Mouse (Mus musculus): ENCODE measurements at regions not wholly inside any gene's neighbourhood (a gene's known extent, or its start where the extent isn't known, plus 50 kb on each side); places are given as distances from the start of the nearest gene placed in this dataset.
A peak's percentile ranks its signal among the peaks of the same experiment; 100 is the strongest.

DNA sequence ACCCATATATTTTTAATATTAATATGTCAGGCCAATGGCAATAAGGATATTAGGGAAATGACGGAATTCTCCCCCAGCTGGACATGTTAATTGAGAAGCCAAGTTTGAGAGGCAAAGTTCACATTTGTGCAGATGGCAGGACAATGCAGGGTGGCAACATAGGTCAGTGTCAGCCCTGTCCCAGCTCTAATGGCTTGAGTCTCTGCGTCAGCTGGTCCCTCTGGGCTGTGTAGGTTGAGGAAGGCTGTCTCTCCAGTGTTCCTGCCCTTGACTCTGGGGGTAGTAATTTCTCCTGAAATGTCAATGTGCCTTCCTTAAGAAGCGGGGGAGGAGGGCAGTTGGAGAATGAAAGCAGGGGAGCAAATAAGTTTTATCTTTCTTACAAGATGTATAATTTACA, 390.2 kb downstream of the Nr2f2 start:
- H3K27ac ChIP-seq (ENCODE audit: low read length), result no peak overlapping the region
- no peaks in the 10 kb centered on the region for H3K27me3 ChIP-seq (ENCODE audit: control insufficient read depth, insufficient read depth, low read length)
- 82% methylated on average over 3 of the region's 3 CpGs for WGBS
- H3K4me1 ChIP-seq (ENCODE audit: control insufficient read depth, insufficient read depth, low read length), result no peaks in the 10 kb centered on the region
- no peak for ATAC-seq (ENCODE audit: insufficient read depth, low FRiP score)
- no peaks in the 10 kb centered on the region for H3K9me3 ChIP-seq (replicated peaks; ENCODE audit: control insufficient read depth, low read length)
- no peaks in the 10 kb centered on the region for H3K36me3 ChIP-seq (ENCODE audit: control insufficient read depth, insufficient read depth, low read length)
- H3K9ac ChIP-seq (ENCODE audit: low read length), result no peak overlapping the region
- no peak overlapping the region for H3K4me3 ChIP-seq (replicated peaks; ENCODE audit: low read length)
- H3K4me2 ChIP-seq (ENCODE audit: low read depth, low read length), result no peak overlapping the region

DNA sequence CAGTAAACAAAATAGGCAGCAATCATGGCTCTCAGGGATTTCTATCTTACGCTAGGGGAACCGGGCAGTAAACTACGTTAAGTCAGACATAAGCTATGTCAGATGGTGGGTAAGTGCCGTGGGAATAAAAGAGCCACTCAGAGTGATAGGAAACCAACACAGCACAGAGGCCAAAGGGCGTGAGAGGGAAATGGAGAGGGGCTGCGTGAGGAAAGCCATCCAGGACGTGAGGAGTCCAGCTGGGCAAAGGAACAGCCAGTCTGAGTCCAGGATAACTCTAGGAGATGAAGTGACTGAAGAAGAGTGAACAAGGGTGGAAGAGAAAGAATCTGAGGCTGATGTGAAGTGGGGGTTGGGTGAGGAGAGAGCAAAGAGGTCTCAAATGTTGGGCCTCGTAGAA, 402.5 kb downstream of the Nr2f2 start:
- 56% methylated on average over 8 of the region's 8 CpGs for WGBS
- Histone ChIP-seq H3K27ac (ENCODE audit: low read length) (no peak overlapping the region), H3K9me3 (replicated peaks; ENCODE audit: control insufficient read depth, low read length) (no peaks in the 10 kb centered on the region), H3K4me3 (replicated peaks; ENCODE audit: low read length) (no peak overlapping the region), H3K4me1 (ENCODE audit: control insufficient read depth, insufficient read depth, low read length) (no peaks in the 10 kb centered on the region), H3K9ac (ENCODE audit: low read length) (no peak overlapping the region), H3K36me3 (ENCODE audit: control insufficient read depth, insufficient read depth, low read length) (no peaks in the 10 kb centered on the region), H3K27me3 (ENCODE audit: control insufficient read depth, insufficient read depth, low read length) (no peaks in the 10 kb centered on the region), H3K4me2 (ENCODE audit: low read depth, low read length) (no peak overlapping the region)
- ATAC-seq (ENCODE audit: insufficient read depth, low FRiP score), result peak; percentile 33; the same call in 1 of the 2 replicates

DNA sequence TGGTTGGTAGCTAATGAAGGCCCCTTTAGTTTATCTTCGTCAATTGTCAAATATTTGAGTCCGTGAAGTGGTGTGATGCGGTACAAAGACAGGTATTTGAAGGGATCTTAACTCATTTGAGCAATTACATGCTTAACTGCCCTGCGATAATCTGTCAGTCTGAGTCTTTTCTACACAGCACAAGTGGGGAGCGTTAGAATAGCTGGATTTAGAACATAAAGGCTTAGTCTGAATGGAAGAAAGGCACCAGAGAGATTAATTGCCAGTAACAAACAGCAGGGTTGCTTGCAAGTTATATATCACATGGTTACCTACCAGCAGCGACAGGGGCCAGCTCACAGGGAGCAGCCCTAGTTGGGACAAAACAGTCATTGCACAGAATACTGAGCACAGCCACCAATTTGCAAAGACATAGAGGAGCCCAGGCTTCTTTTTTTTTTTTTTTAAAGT, 416.3 kb downstream of the Nr2f2 start:
- Histone ChIP-seq H3K27me3 (ENCODE audit: control insufficient read depth, insufficient read depth, low read length) (no peaks in the 10 kb centered on the region), H3K4me3 (replicated peaks; ENCODE audit: low read length) (no peak overlapping the region), H3K9ac (ENCODE audit: low read length) (no peak overlapping the region), H3K9me3 (replicated peaks; ENCODE audit: control insufficient read depth, low read length) (no peaks in the 10 kb centered on the region), H3K4me1 (ENCODE audit: control insufficient read depth, insufficient read depth, low read length) (no peaks in the 10 kb centered on the region), H3K4me2 (ENCODE audit: low read depth, low read length) (no peak overlapping the region), H3K27ac (ENCODE audit: low read length) (no peak overlapping the region), H3K36me3 (ENCODE audit: control insufficient read depth, insufficient read depth, low read length) (no peaks in the 10 kb centered on the region)
- 27% methylated on average over 6 of the region's 6 CpGs for WGBS
- ATAC-seq (ENCODE audit: insufficient read depth, low FRiP score), result no peak

DNA sequence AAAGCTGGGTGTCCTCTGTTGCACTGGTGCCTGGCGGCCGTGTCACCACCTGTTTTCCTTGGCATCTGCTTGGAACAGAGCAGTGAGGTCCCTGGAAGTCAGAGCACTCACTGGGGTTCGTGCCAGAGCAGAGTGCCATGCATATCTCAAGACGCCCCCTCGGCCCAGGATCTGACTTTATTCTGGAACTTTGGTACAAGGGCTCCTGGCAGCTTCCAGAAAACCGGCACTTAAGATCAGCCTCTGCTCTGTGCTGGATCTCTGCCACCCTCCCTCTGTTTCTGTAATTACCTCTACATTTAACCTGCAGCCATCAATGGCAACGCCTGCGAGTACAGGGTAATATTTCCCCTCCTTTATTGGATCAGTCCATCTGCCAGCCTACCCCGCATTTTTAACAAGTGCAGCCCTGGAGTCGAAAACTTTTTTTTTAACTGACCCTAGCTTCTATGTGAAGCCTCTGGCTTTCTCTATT, 416.9 kb downstream of the Nr2f2 start:
- Histone ChIP-seq H3K4me1 (ENCODE audit: control insufficient read depth, insufficient read depth, low read length) (no peaks in the 10 kb centered on the region), H3K4me3 (replicated peaks; ENCODE audit: low read length) (no peak overlapping the region), H3K27ac (ENCODE audit: low read length) (no peak overlapping the region), H3K4me2 (ENCODE audit: low read depth, low read length) (no peak overlapping the region), H3K36me3 (ENCODE audit: control insufficient read depth, insufficient read depth, low read length) (no peaks in the 10 kb centered on the region), H3K9ac (ENCODE audit: low read length) (no peak overlapping the region), H3K27me3 (ENCODE audit: control insufficient read depth, insufficient read depth, low read length) (no peaks in the 10 kb centered on the region), H3K9me3 (replicated peaks; ENCODE audit: control insufficient read depth, low read length) (no peaks in the 10 kb centered on the region)
- ATAC-seq (ENCODE audit: insufficient read depth, low FRiP score), result no peak
- WGBS, result 52% methylated on average over 10 of the region's 10 CpGs

DNA sequence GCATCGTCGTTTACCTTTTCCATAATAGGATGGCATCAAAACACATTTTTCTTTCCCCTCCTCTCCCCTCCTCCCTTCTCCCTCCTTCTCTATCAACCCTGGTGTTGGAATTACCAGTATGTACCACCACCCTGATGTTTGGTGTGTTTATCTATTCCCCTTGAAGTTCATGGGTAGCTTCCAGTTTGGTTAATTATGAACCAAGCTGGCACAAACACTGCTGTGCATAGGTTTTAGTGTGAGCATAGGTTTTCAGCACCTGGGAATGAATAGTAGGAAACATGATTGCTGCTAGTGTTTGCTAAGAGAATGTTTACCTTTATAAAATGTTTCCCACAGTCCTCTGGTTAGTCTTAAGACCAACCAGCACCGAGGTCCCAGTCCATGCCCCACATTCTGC, 420.1 kb downstream of the Nr2f2 start:
- H3K27me3 ChIP-seq (ENCODE audit: control insufficient read depth, insufficient read depth, low read length), result no peaks in the 10 kb centered on the region

DNA sequence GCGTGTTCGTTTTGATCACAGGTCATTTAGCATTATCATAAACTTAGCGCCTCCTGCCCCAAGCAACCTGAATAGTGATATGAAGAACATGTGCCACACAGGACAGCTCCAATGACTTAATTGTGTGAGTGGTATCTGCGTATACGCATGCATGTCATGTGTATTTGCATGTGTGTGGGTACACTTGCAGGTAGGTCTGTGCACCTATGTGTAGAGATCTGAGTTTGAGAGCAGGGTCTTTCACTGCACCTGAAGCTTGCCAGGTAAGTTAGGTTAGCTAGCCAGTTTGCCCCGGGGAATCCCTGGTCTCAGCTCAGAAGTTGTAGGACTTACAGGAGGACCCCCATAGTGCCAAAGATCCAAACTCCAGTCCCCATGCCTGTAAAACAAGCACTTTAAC, 424.7 kb downstream of the Nr2f2 start:
- Histone ChIP-seq H3K4me3 (replicated peaks; ENCODE audit: low read length) (no peak overlapping the region), H3K27me3 (ENCODE audit: control insufficient read depth, insufficient read depth, low read length) (no peaks in the 10 kb centered on the region), H3K9me3 (replicated peaks; ENCODE audit: control insufficient read depth, low read length) (no peaks in the 10 kb centered on the region), H3K4me1 (ENCODE audit: control insufficient read depth, insufficient read depth, low read length) (no peaks in the 10 kb centered on the region), H3K27ac (ENCODE audit: low read length) (no peak overlapping the region), H3K36me3 (ENCODE audit: control insufficient read depth, insufficient read depth, low read length) (no peaks in the 10 kb centered on the region), H3K9ac (ENCODE audit: low read length) (no peak overlapping the region), H3K4me2 (ENCODE audit: low read depth, low read length) (no peak overlapping the region)
- no peak for ATAC-seq (ENCODE audit: insufficient read depth, low FRiP score)
- WGBS, result 89% methylated on average over 6 of the region's 6 CpGs

More for the DNA sequence above, 420.1 kb downstream of the Nr2f2 start:
- Histone ChIP-seq H3K4me2 (ENCODE audit: low read depth, low read length) (no peak overlapping the region), H3K9me3 (replicated peaks; ENCODE audit: control insufficient read depth, low read length) (no peaks in the 10 kb centered on the region), H3K4me1 (ENCODE audit: control insufficient read depth, insufficient read depth, low read length) (no peaks in the 10 kb centered on the region), H3K36me3 (ENCODE audit: control insufficient read depth, insufficient read depth, low read length) (no peaks in the 10 kb centered on the region), H3K9ac (ENCODE audit: low read length) (no peak overlapping the region), H3K27ac (ENCODE audit: low read length) (no peak overlapping the region), H3K4me3 (replicated peaks; ENCODE audit: low read length) (no peak overlapping the region)
- no peak for ATAC-seq (ENCODE audit: insufficient read depth, low FRiP score)
- WGBS, result 49% methylated on average over 3 of the region's 3 CpGs

DNA sequence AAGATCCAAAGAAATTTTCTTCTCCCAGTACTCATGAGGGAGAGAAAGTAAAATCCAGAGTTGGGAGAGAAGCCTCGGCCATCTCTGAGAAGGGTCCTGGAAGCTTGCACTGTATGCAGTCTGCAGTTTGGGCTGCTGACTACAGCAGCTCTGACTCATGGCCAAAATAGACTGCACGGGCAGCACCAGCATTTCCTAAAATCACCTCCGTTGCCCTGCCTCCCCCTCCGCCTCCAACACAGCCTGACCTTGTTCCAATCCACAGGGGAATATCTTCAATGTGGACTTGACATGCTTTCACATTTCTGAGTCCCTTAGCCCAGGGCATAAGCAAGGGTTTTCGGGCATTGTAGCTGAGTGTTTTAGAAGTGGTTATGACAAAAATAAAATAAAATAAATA, 441.3 kb downstream of the Nr2f2 start:
- no peak overlapping the region for H3K9ac ChIP-seq (ENCODE audit: low read length)
- ATAC-seq (ENCODE audit: insufficient read depth, low FRiP score), result no peak
- WGBS, result 84% methylated on average over 5 of the region's 5 CpGs
- H3K4me3 ChIP-seq (replicated peaks; ENCODE audit: low read length), result no peak overlapping the region
- no peak overlapping the region for H3K4me2 ChIP-seq (ENCODE audit: low read depth, low read length)
- H3K9me3 ChIP-seq (replicated peaks; ENCODE audit: control insufficient read depth, low read length), result no peaks in the 10 kb centered on the region
- H3K27ac ChIP-seq (ENCODE audit: low read length), result no peak overlapping the region
- H3K27me3 ChIP-seq (ENCODE audit: control insufficient read depth, insufficient read depth, low read length), result no peaks in the 10 kb centered on the region
- no peaks in the 10 kb centered on the region for H3K4me1 ChIP-seq (ENCODE audit: control insufficient read depth, insufficient read depth, low read length)
- H3K36me3 ChIP-seq (ENCODE audit: control insufficient read depth, insufficient read depth, low read length), result no peaks in the 10 kb centered on the region

DNA sequence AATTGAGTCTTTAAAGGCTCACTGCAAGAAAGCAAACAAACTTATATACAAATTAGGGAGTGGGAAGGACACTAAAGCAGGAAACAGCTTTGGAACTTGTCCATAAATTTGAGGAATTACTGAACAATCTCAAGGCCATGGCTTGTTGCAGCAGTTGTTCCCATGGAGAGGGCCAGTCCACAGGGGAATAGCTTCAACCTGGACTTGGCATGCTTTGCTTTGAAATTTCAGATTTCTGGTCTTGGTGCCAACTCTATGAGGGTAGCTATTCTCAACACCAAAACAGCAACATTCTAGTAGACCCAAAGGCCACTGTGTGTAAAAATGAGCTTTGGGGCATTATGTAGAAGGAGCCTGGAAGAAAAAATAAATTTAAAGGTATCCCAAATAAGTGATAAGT, 442.0 kb downstream of the Nr2f2 start:
- no peak overlapping the region for H3K4me3 ChIP-seq (replicated peaks; ENCODE audit: low read length)
- no peak overlapping the region for H3K27ac ChIP-seq (ENCODE audit: low read length)
- H3K9ac ChIP-seq (ENCODE audit: low read length), result no peak overlapping the region
- no peaks in the 10 kb centered on the region for H3K36me3 ChIP-seq (ENCODE audit: control insufficient read depth, insufficient read depth, low read length)
- ATAC-seq (ENCODE audit: insufficient read depth, low FRiP score), result no peak
- H3K9me3 ChIP-seq (replicated peaks; ENCODE audit: control insufficient read depth, low read length), result no peaks in the 10 kb centered on the region
- no peaks in the 10 kb centered on the region for H3K4me1 ChIP-seq (ENCODE audit: control insufficient read depth, insufficient read depth, low read length)
- H3K4me2 ChIP-seq (ENCODE audit: low read depth, low read length), result no peak overlapping the region
- no peaks in the 10 kb centered on the region for H3K27me3 ChIP-seq (ENCODE audit: control insufficient read depth, insufficient read depth, low read length)

DNA sequence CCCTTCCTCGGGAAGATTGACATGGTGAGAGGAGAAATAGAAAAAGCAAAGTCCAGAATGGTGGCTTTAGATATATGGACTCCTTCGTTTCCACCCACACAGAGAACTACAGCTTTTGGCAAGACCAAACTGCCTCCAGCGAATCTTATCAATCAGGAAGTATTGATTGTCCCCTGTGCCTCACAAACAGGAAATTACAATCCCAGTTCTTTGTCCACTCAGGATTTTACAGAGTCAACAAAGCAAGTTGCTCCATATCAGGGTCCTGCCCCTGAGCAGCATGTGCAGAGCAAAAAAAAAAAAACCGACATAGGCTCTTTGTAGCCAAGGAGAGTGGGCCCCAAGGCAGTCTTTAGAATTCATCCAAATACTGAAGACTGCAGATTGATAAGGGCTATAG, 454.8 kb downstream of the Nr2f2 start:
- H3K4me1 ChIP-seq (ENCODE audit: control insufficient read depth, insufficient read depth, low read length), result no peaks in the 10 kb centered on the region
- no peak overlapping the region for H3K9ac ChIP-seq (ENCODE audit: low read length)
- no peak overlapping the region for H3K27ac ChIP-seq (ENCODE audit: low read length)
- H3K27me3 ChIP-seq (ENCODE audit: control insufficient read depth, insufficient read depth, low read length), result no peaks in the 10 kb centered on the region
- H3K4me2 ChIP-seq (ENCODE audit: low read depth, low read length), result no peak overlapping the region
- WGBS, result 61% methylated on average over 4 of the region's 4 CpGs
- H3K9me3 ChIP-seq (replicated peaks; ENCODE audit: control insufficient read depth, low read length), result no peaks in the 10 kb centered on the region
- H3K36me3 ChIP-seq (ENCODE audit: control insufficient read depth, insufficient read depth, low read length), result no peaks in the 10 kb centered on the region
- no peak for ATAC-seq (ENCODE audit: insufficient read depth, low FRiP score)
- no peak overlapping the region for H3K4me3 ChIP-seq (replicated peaks; ENCODE audit: low read length)

DNA sequence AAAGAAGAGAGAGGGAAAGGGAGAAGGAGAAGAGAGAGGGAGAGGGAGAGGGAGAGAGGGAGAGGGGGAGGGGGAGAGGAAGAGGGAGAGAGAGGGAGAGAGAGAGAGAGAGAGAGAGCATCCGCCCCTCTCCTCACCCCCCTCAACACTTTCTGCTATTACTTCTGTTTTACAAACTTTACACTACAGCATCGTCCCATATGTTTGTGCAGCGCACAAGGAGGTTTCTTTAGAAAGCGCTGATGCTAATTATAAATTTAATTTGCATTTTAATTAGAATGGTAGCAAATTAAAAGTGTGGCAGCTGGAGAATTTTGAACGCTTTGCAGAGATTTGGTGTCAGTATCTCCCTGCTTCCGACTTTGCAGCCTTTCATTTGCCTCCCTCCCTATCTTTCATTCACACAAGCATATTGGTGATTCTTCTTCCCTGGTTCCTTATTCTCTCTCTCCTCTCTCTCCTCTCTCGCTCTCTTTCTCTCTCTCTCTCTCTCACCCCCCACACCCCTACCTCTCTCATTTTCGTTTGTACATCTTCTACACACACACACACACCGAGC, 476.0 kb downstream of the Nr2f2 start:
- no peak overlapping the region for H3K4me3 ChIP-seq (replicated peaks; ENCODE audit: low read length)
- no peak overlapping the region for H3K4me2 ChIP-seq (ENCODE audit: low read depth, low read length)
- no peaks in the 10 kb centered on the region for H3K27me3 ChIP-seq (ENCODE audit: control insufficient read depth, insufficient read depth, low read length)
- no peak overlapping the region for H3K27ac ChIP-seq (ENCODE audit: low read length)
- no peaks in the 10 kb centered on the region for H3K4me1 ChIP-seq (ENCODE audit: control insufficient read depth, insufficient read depth, low read length)
- no peak overlapping the region for H3K9ac ChIP-seq (ENCODE audit: low read length)
- 74% methylated on average over 9 of the region's 9 CpGs for WGBS
- ATAC-seq (ENCODE audit: insufficient read depth, low FRiP score), result no peak
- H3K36me3 ChIP-seq (ENCODE audit: control insufficient read depth, insufficient read depth, low read length), result no peaks in the 10 kb centered on the region
- no peaks in the 10 kb centered on the region for H3K9me3 ChIP-seq (replicated peaks; ENCODE audit: control insufficient read depth, low read length)

Measured in stomach, embryonic 16.5 days (tissue).